Mouse (Mus musculus) right cerebral cortex, postnatal 10 days (tissue): ENCODE data around the gene Tac2.
A peak's percentile ranks its signal among the peaks of the same experiment; 100 is the strongest.

Experiments
- DNase-seq, 2 experiments: peaks; one replicate each; pipeline ENCODE4 v3.0.0; 2021; ENCODE audit warnings: low spot score in 2 of 2

The Tac2 gene

GRCm38 (mm10) chr10:127725136-127725535 is 858 bp downstream of the Tac2 start:
- no peak for DNase-seq

- DNase-seq = peak; percentile 49 to 59
These were observed 4.2 kb downstream of the Tac2 start for GRCm38 (mm10) chr10:127728437-127728836.

DNA sequence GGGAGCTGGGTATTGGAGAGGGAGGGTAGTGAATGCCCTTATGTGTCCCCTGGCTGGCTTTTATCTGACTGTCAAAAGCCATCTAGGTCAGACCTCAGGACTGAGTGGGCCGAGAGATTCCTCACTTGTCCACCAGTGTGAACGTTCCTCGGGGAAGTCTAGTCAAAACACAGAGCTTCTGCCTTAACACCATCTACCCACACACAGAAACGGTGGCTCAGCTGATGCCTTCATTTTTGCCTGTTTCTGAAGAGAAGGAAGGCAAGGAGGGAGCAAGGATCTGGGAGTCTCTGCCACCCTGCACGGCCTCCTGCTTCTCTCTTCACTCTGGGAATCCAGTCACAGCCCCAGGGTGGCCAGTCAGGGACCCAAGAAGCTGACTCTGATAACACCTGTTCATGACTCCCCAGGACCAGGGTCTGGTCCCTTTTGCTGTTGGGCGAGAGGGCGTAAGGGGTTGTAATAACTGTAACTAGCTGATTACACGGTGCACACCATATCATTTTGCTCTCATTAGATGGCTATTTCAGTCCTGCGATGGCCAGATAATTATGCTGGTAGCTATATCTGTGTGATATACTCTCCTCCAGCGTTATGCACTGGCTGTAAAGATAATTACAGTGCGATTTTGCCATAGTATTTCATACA is 6.1 kb downstream of the Tac2 start:
- no peak for DNase-seq

DNA sequence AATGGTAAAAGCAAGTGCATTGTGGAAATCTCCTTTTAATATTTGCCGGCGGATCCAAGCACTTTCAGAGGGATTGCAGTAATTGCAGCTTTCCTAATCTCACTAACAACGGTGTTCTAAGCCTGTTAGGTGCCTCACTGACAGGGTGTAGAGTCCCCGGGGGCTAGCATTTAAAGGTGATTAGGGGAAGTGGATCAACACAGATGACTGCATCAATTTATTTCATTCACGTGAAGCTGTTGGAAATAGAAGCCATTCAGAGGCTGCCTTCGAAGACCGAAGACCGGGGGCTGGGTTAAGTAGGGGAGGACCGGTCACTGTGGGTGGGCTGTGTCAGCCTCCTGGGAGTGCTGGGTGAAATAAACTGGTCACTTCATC is 6.6 kb downstream of the Tac2 start:
- DNase-seq = no peak

GRCm38 (mm10) chr10:127731397-127731796 is 7.1 kb downstream of the Tac2 start:
- no peak for DNase-seq

- no peak for DNase-seq
These were observed 10.2 kb downstream of the Tac2 start for GRCm38 (mm10) chr10:127734434-127734833.

GRCm38 (mm10) chr10:127736266-127736665 is 12.0 kb downstream of the Tac2 start:
- no peak for DNase-seq

GRCm38 (mm10) chr10:127736916-127737315 is 12.6 kb downstream of the Tac2 start:
- DNase-seq = no peak

DNA sequence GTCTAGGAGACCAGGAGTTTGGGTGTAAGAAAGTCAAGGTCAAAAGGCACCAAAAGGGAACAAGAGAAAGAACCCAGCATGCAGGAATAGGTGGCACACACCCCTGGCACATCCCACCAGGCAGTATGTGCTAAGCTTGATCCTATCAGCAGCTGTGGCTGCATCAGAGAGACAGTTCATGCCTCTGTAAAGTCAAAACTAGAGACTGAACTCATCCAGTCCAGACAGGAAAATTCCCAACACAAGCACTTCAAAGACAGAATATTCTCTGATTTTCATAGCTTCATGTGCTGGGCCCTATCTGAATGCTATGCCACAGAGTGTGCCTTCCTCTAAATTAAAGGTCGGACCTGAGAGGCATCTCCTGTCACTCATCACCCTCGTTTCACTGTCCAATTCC is 13.3 kb downstream of the Tac2 start:
- DNase-seq = no peak

GRCm38 (mm10) chr10:127738151-127738882 is 14.0 kb downstream of the Tac2 start:
- no peak for DNase-seq

- DNase-seq = peak; percentile 78 to 82
These were observed 14.9 kb downstream of the Tac2 start, which contains the start of gene Zbtb39 for GRCm38 (mm10) chr10:127739083-127739660. TSS of gene Zbtb39 (plus strand) at chr10:127739538.

- no peak for DNase-seq
These were observed 15.4 kb downstream of the Tac2 start for GRCm38 (mm10) chr10:127739661-127740161.

GRCm38 (mm10) chr10:127744661-127745060 is 20.4 kb downstream of the Tac2 start:
- no peak for DNase-seq

- no peak for DNase-seq
These were observed 21.6 kb downstream of the Tac2 start for GRCm38 (mm10) chr10:127745886-127746285.

- DNase-seq = no peak
These were observed 23.0 kb downstream of the Tac2 start for GRCm38 (mm10) chr10:127747254-127747653.

- no peak for DNase-seq
These were observed 24.8 kb downstream of the Tac2 start for GRCm38 (mm10) chr10:127748847-127749612.

DNA sequence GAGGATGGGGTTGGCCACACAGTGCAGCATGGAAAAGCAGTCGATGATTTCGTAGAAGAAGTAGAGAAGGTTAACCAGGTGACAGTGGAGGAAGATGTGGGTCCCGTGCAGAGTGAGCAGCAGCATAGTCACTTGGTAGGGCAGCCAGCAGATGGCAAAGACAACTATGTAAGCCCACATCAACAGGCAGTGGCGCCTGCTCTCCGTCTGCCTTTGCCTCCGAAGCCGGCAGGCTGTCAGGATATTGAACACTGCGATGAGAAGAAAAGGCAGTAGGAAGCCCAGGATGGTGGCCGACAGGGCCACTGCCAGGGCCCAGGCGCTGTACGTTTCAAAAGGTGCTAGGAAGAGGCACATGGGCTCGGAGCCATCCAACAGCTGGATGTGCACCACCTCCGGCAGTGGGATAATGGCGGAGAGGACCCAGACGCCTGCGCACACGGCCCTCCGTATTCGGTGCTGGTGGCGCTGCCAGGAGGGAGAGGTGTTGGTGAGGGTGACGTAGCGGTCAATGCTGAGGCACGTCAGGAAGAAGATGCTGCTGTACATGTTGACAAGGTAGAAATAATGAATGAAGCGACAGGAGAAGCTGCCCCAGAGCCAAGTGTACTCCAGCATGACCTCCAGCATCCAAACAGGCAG is 26.0 kb downstream of the Tac2 start:
- no peak for DNase-seq

GRCm38 (mm10) chr10:127751548-127751947 is 27.3 kb downstream of the Tac2 start, which contains the start of gene Gpr182:
TSS of gene Gpr182 (minus strand) at chr10:127751732.
- DNase-seq = no peak

- DNase-seq = no peak
These were observed 30.4 kb downstream of the Tac2 start for GRCm38 (mm10) chr10:127754566-127755166.

DNA sequence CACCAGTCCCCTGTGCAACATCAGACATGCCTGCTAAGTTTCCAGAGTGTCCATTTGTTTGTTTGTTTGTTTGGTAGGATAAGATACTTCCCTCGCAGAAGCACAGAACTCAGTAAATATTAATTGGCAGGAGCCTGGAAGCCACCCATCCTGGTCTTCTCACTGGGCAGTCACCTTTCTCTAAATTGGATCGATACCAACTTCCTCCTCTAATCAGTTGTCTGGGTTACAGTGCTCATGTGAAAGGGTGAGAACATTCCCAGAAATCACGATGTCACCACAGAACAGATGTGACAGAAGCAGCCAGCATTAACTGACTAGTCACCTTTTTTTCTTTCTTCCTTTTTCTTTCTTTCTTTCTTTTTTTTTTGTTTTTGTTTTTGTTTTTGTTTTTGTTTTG is 31.0 kb downstream of the Tac2 start:
- no peak for DNase-seq
